Mouse (Mus musculus) thymus, adult 2 months (tissue): ENCODE data around the gene Nwd2. TPM values are rescaled to one million over a fixed set of nuclear protein-coding genes. Genes with fewer than 3 reads are reported as not detected.

Source experiments
- DNase-seq: peaks from one replicate; pipeline ENCODE4 v3.0.0; 2021
- H3K27ac ChIP-seq: fragments of 200-500 bp; 2 replicates; pipeline ENCODE4 v1.5.1; 2012; ENCODE audit warnings: low read length, control low read depth; ENCODE audit not compliant: control insufficient read depth, insufficient read depth
- H3K27me3 ChIP-seq: fragments of 200-500 bp; 2 replicates; pipeline ENCODE4 v1.6.1; 2012; ENCODE audit warnings: mild to moderate bottlenecking, low read length, moderate library complexity, mixed read lengths; ENCODE audit not compliant: control insufficient read depth, insufficient read depth
- H3K36me3 ChIP-seq: fragments of 200-500 bp; 2 replicates; pipeline ENCODE4 v1.6.1; 2012; ENCODE audit warnings: mild to moderate bottlenecking, low read length, moderate library complexity; ENCODE audit not compliant: control insufficient read depth, insufficient read depth
- H3K4me1 ChIP-seq: fragments of 200-500 bp; replicated peaks from 2 replicates; pipeline ENCODE4 v1.6.1; 2012; ENCODE audit warnings: low read length; ENCODE audit not compliant: control insufficient read depth, insufficient read depth
- H3K4me3 ChIP-seq: fragments of 200-500 bp; 2 replicates; pipeline ENCODE4 v1.5.1; 2012; ENCODE audit warnings: mild to moderate bottlenecking, low read length, control low read depth, moderate library complexity; ENCODE audit not compliant: control insufficient read depth, insufficient read depth
- CTCF ChIP-seq: fragments of 200-500 bp; IDR thresholded peaks from 2 replicates; pipeline ENCODE4 v1.5.1; 2012; ENCODE audit warnings: mild to moderate bottlenecking, control low read depth, low read length, moderate library complexity, borderline replicate concordance; ENCODE audit not compliant: control insufficient read depth, poor library complexity, insufficient read depth; ENCODE audit errors: extremely low read depth
- POLR2A ChIP-seq: fragments of 200-500 bp; IDR thresholded peaks from 2 replicates; pipeline ENCODE4 v1.6.1; 2012; ENCODE audit warnings: mild to moderate bottlenecking, low read length, control low read depth, moderate library complexity; ENCODE audit not compliant: control insufficient read depth, poor library complexity, insufficient read depth; ENCODE audit errors: extremely low read depth
- WGBS: fragments of 180-500 bp; shearing (Covaris S2); methylation state at CpG from one replicate; pipeline ENCODE4 v1.1.7; 2018; 5-methylcytosine and 5-hydroxymethylcytosine counted together
- polyA plus RNA-seq: library from polyadenylated mRNA; depleted of rRNA; stranded (reverse); fragments of >200 nt; gene quantifications from 2 replicates; pipeline ENCODE4 v1.2.3, GENCODE M21; 2012

Nwd2 gene
- polyA plus RNA-seq, 1 experiment = 0.08 TPM

DNA sequence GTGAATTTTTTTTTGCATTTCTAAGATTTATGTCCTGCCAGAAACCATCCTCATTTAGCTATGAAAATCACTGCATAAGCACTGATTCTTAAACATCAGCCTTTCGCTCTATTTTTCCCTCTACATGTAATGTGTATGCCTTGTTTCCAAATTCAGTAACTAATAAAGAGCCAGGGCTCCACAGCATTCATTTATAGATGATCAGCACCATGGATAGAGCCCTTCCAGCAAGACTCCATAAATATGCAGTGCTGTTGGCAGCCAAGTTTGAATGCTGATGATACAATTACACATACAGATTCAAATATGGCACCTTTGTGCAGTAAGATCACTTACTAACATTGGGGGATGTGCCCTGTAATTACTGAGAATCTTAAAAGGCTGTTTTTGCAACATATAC lies 40.2 kb downstream of the Nwd2 start:
- H3K4me1 ChIP-seq = no peaks in the 10 kb centered on the region
- H3K27ac ChIP-seq = no peak overlapping the region
- no peak for DNase-seq
- H3K4me3 ChIP-seq = no peak overlapping the region
- WGBS = 81% methylated on average over 1 of the region's 1 CpGs
- TF ChIP-seq CTCF (no peak), POLR2A (no peak)
- H3K36me3 ChIP-seq = no peaks in the 10 kb centered on the region
- H3K27me3 ChIP-seq = no peaks in the 10 kb centered on the region

DNA sequence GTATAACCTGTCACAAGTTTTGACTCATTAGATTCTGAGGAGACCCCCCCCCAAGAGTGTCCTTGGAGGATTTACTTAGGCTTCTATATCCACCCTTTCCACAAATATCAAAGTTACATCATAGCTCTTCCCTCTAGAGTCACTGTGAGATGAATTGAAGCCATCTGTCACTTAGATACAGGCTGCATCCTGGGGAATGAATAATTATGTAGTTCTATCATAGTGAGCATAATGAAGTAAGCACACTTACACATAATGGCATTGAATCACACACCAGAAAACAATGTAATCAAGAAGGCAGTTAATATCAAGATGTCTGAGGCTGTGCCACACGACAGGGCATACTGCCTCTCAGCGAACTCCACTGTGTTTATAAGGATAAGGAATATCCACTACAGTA lies 47.9 kb downstream of the Nwd2 start:
- H3K36me3 ChIP-seq = no peaks in the 10 kb centered on the region
- WGBS = 97% methylated on average over 2 of the region's 2 CpGs
- no peaks in the 10 kb centered on the region for H3K4me1 ChIP-seq

DNA sequence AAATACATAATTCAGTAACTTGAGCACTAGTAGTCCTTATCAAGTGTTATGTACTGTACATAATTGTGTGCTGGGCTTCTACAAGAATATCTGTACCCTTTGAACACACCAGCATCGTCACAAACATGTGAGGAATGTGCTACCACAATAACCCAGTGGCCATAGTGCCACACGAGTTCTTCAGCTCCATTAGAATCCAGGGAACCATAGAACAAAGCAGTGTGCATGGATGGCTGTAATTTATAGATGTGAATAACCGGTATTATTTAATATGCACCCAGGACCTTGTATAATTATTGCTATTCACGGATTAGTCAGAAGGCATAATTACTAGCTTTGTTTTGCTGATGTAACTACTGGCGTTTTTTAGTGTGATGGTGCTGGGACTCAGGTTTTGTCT lies 48.3 kb downstream of the Nwd2 start:
- no peaks in the 10 kb centered on the region for H3K36me3 ChIP-seq
- TF ChIP-seq CTCF (no peak), POLR2A (no peak)
- DNase-seq = no peak
- H3K4me3 ChIP-seq = no peak overlapping the region
- no peaks in the 10 kb centered on the region for H3K27me3 ChIP-seq
- WGBS = 81% methylated on average over 5 of the region's 5 CpGs
- H3K4me1 ChIP-seq = no peaks in the 10 kb centered on the region
- no peak overlapping the region for H3K27ac ChIP-seq

More for the DNA sequence above, 47.9 kb downstream of the Nwd2 start:
- Histone ChIP-seq H3K27ac (no peak overlapping the region), H3K27me3 (no peaks in the 10 kb centered on the region), H3K4me3 (no peak overlapping the region)
- no peak for DNase-seq
- TF ChIP-seq POLR2A (no peak), CTCF (no peak)

DNA sequence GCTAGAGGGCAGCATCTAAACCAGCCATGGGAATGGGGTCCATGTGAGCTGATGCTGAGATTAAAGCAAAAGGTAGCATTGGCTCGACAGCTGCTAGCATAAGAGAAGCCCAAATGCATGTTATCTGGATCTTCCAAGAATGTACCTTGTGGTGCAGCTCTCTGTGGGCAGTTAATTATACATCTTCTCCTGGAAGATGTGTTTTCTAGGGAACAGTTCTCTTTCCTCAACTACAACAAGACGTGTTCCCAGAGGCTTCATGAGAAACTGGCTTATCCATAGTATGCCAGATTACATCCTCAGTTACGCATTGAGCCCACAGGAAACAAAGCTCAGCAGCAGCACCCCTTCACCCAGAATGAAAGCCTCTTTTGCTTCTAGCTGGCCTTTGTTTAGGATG lies 80.1 kb downstream of the Nwd2 start:
- Histone ChIP-seq H3K36me3 (no peaks in the 10 kb centered on the region), H3K27ac (no peak overlapping the region)
- whole genome bisulfite sequencing = 75% methylated on average over 3 of the region's 3 CpGs

DNA sequence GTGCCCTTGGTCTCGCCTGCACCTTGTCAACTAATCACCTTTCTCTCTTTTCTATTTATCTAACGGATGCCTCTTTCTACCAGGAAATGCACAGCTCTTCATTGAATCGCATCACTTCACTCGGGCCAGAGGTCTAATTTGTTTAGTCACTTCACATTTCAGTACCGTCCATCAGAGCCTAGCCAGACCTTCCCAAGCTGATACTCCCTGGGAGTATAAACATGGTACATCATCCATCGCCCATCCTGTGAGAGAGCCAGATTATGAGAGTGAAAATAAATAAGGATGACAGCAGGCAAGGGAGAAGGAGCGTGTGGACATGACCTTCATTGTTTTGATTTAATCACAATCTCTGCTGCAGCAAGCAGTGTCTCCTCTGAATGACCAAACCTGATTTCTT lies 86.6 kb downstream of the Nwd2 start:
- H3K4me3 ChIP-seq = no peak overlapping the region
- H3K27me3 ChIP-seq = no peaks in the 10 kb centered on the region
- no peaks in the 10 kb centered on the region for H3K36me3 ChIP-seq
- DNase-seq = no peak
- no peaks in the 10 kb centered on the region for H3K4me1 ChIP-seq
- WGBS = 88% methylated on average over 7 of the region's 7 CpGs
- H3K27ac ChIP-seq = no peak overlapping the region
- TF ChIP-seq CTCF (no peak), POLR2A (no peak)

More for the DNA sequence above, 80.1 kb downstream of the Nwd2 start:
- Histone ChIP-seq H3K27me3 (no peaks in the 10 kb centered on the region), H3K4me3 (no peak overlapping the region), H3K4me1 (no peaks in the 10 kb centered on the region)
- TF ChIP-seq CTCF (no peak), POLR2A (no peak)
- no peak for DNase-seq

DNA sequence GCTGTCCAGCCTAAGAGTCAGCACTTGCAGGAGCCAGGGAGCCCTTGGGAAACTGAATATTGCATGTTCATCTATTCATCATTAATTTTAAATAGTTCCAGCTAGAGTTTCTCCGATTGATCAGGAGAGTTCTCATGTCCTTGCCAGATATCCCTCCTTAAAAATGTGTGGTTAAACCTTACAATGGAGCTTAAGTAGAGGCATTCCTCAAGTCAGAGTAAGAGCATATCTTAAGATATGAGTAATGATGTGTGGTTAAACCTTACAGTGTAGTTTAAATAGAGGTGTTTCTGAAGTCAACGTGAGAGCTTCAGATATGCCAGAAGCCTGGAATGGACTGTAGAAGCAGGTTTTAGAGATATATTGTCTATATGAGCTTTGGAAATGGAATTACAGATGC lies 94.5 kb downstream of the Nwd2 start:
- TF ChIP-seq CTCF (no peak), POLR2A (no peak)
- Histone ChIP-seq H3K4me1 (no peaks in the 10 kb centered on the region), H3K4me3 (no peak overlapping the region), H3K36me3 (no peaks in the 10 kb centered on the region), H3K27me3 (no peaks in the 10 kb centered on the region), H3K27ac (no peak overlapping the region)
- 86% methylated on average over 2 of the region's 2 CpGs for WGBS
- DNase-seq = no peak

DNA sequence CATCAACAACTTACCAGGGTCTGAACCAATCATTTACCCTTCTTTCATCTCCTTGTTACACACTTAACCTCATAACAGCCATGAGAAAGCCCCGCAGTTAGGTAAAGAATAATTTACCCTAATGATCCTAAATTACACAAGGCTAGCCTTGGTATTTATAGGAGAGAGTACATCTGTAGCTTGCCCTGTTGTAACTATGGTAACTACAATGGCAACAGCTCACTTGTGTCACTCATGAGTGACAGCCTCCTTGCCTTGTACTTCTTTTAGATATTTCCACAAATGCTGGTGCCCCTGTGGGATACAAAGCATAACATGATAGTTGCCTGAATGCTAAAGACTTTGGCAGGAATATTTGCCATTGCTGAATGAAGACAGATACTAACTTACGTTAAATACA lies 99.4 kb downstream of the Nwd2 start:
- no peaks in the 10 kb centered on the region for H3K4me1 ChIP-seq
- no peaks in the 10 kb centered on the region for H3K36me3 ChIP-seq
- no peak for TF ChIP-seq CTCF
- no peak for TF ChIP-seq POLR2A
- H3K4me3 ChIP-seq = no peak overlapping the region
- H3K27me3 ChIP-seq = no peaks in the 10 kb centered on the region
- H3K27ac ChIP-seq = no peak overlapping the region
- 87% methylated on average over 2 of the region's 2 CpGs for WGBS
- no peak for DNase-seq
